Mouse (Mus musculus) splenic B cell, adult 2 months (primary cell): ENCODE results near the gene St7.
A peak's percentile ranks its signal among the peaks of the same experiment; 100 is the strongest.

Source experiments
- DNase-seq: peaks from one replicate; pipeline ENCODE4 v3.0.0-alpha.2; 2011; ENCODE audit warnings: low read depth, low spot score
- H3K27me3 ChIP-seq: 2 replicates; pipeline ENCODE4 v1.6.1; 2012; ENCODE audit warnings: mild to moderate bottlenecking, low read length, moderate library complexity, mixed read lengths; ENCODE audit not compliant: control insufficient read depth, poor library complexity, insufficient read depth, severe bottlenecking
- H3K36me3 ChIP-seq: 2 replicates; pipeline ENCODE4 v1.6.1; 2012; ENCODE audit warnings: mild to moderate bottlenecking, low read length, moderate library complexity, mixed read lengths; ENCODE audit not compliant: control insufficient read depth, poor library complexity, insufficient read depth, severe bottlenecking

The St7 gene

GRCm38 (mm10) chr6:17764660-17764998 is 71.9 kb downstream of the St7 start:
- no peaks in the 10 kb centered on the region for H3K27me3 ChIP-seq
- H3K36me3 ChIP-seq, result no peaks in the 10 kb centered on the region
- no peak for DNase-seq

GRCm38 (mm10) chr6:17769972-17770644 is 77.4 kb downstream of the St7 start:
- Histone ChIP-seq H3K27me3 (no peaks in the 10 kb centered on the region), H3K36me3 (no peaks in the 10 kb centered on the region)
- DNase-seq, result no peak

GRCm38 (mm10) chr6:17770645-17771345 is 78.1 kb downstream of the St7 start:
- no peak for DNase-seq
- H3K36me3 ChIP-seq, result no peaks in the 10 kb centered on the region
- no peaks in the 10 kb centered on the region for H3K27me3 ChIP-seq

GRCm38 (mm10) chr6:17771456-17771855 is 78.7 kb downstream of the St7 start:
- no peaks in the 10 kb centered on the region for H3K36me3 ChIP-seq
- no peak for DNase-seq
- no peaks in the 10 kb centered on the region for H3K27me3 ChIP-seq

GRCm38 (mm10) chr6:17772514-17772913 is 79.8 kb downstream of the St7 start:
- no peaks in the 10 kb centered on the region for H3K36me3 ChIP-seq
- no peak for DNase-seq
- H3K27me3 ChIP-seq, result no peaks in the 10 kb centered on the region

GRCm38 (mm10) chr6:17776041-17776440 is 83.3 kb downstream of the St7 start:
- Histone ChIP-seq H3K27me3 (no peaks in the 10 kb centered on the region), H3K36me3 (no peaks in the 10 kb centered on the region)
- DNase-seq, result peak; percentile 51

GRCm38 (mm10) chr6:17777018-17777799 is 84.5 kb downstream of the St7 start:
- no peak for DNase-seq
- Histone ChIP-seq H3K27me3 (no peaks in the 10 kb centered on the region), H3K36me3 (no peaks in the 10 kb centered on the region)

- H3K36me3 ChIP-seq, result no peaks in the 10 kb centered on the region
- no peak for DNase-seq
- H3K27me3 ChIP-seq, result no peaks in the 10 kb centered on the region
These were observed 86.0 kb downstream of the St7 start for GRCm38 (mm10) chr6:17778648-17779202.

- Histone ChIP-seq H3K36me3 (no peaks in the 10 kb centered on the region), H3K27me3 (no peaks in the 10 kb centered on the region)
- DNase-seq, result no peak
These were observed 90.8 kb downstream of the St7 start for GRCm38 (mm10) chr6:17783511-17783910.

GRCm38 (mm10) chr6:17784523-17784922 is 91.8 kb downstream of the St7 start:
- H3K36me3 ChIP-seq, result no peaks in the 10 kb centered on the region
- no peaks in the 10 kb centered on the region for H3K27me3 ChIP-seq
- peak; percentile 49 for DNase-seq

GRCm38 (mm10) chr6:17785248-17785647 is 92.5 kb downstream of the St7 start:
- H3K36me3 ChIP-seq, result no peaks in the 10 kb centered on the region
- peak; percentile 47 for DNase-seq

GRCm38 (mm10) chr6:17787810-17788209 is 95.1 kb downstream of the St7 start:
- DNase-seq, result peak; percentile 28
- no peaks in the 10 kb centered on the region for H3K36me3 ChIP-seq
- H3K27me3 ChIP-seq, result no peaks in the 10 kb centered on the region

More at GRCm38 (mm10) chr6:17785248-17785647, 92.5 kb downstream of the St7 start:
- no peaks in the 10 kb centered on the region for H3K27me3 ChIP-seq

GRCm38 (mm10) chr6:17790251-17790650 is 97.5 kb downstream of the St7 start:
- no peaks in the 10 kb centered on the region for H3K36me3 ChIP-seq
- no peaks in the 10 kb centered on the region for H3K27me3 ChIP-seq
- no peak for DNase-seq

GRCm38 (mm10) chr6:17793471-17793870 is 100.7 kb downstream of the St7 start:
- no peaks in the 10 kb centered on the region for H3K36me3 ChIP-seq
- DNase-seq, result no peak
- H3K27me3 ChIP-seq, result no peaks in the 10 kb centered on the region

- Histone ChIP-seq H3K36me3 (no peaks in the 10 kb centered on the region), H3K27me3 (no peaks in the 10 kb centered on the region; the same call in 1 of the 2 replicates)
- DNase-seq, result no peak
These were observed 104.6 kb downstream of the St7 start for GRCm38 (mm10) chr6:17797271-17797713.
